Mouse (Mus musculus) spleen, postnatal 36 days (tissue): ENCODE measurements around the gene Awat2.
A peak's percentile ranks its signal among the peaks of the same experiment; 100 is the strongest.
"Not testable (repeated sequence)": the region's sequence is repeated elsewhere in the genome, so short reads cannot be mapped to it uniquely, and the experiment has no call there.

Experiments used
- DNase-seq, 2 experiments: peaks; one replicate each; pipeline ENCODE4 v3.0.0; 2022; ENCODE audit warnings: low spot score in 2 of 2, mixed read lengths in 1 of 2

Gene Awat2

GRCm38 (mm10) chrX:100442617-100443016 lies at the start of gene Awat2:
TSS of gene Awat2 (minus strand) at chrX:100442717.
- DNase-seq = not testable (repeated sequence)

DNA sequence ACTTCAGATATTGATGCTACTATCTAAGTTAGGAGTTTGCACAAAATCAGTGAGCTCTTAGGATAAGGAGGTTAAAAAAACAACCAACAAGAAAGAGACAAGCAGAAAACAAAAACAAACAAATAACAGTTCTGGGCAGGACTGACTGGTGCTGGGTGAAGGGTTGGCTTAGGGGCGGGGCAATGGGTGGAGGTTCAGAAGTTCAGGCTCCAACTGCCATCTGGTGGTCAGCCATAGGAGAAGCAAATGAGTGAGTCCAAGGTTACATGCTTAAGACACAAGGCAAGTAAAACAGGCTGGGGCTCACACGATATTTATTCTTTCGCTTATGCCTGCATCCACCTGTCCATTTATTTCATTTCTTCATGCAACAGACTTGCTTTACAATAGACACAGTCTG lies 37.8 kb upstream of the Awat2 start:
- peak; percentile 54 to 64 for DNase-seq

- no peak for DNase-seq
Measured at GRCm38 (mm10) chrX:100475569-100476223, 33.2 kb upstream of the Awat2 start.

DNA sequence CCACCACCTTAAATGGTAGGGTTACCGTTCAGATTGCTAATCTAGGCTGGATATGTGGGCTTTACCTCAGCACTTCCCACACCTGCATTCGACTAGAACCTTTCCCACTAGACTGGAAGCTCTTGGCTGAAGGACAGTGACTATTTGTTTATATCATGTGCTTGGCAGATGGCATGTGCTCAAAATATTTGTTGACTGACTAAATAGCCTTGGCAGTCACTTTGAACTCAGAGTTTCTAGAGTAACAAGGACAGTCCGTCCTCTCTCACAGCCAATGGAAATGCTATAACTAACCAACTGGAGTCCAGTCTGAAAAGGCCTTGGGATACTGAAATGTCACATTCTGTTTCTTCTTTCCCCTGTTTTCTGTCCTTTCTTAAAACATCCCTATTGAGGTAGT lies 29.0 kb upstream of the Awat2 start:
- DNase-seq = no peak

DNA sequence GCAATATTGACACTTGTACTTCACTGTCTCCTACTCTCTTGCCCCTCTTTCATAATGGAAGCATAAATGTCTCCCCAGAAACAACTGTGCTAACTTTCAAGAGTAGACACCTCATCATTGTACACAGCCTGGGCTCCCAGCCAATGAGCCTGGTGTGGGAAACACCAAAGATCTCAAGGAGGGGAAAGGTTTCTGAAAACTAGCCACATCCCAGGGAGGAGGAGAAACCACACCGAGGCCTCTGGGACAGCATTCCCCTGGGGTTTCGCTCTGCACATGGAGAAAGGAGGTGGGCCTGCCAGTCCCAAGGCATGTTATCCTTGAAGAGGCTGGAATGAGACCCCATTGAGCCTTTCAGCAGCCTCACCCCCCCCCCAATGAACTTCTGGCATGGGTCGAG lies 27.6 kb upstream of the Awat2 start:
- no peak for DNase-seq

- DNase-seq = no peak
Measured at GRCm38 (mm10) chrX:100468047-100468446, 25.5 kb upstream of the Awat2 start.

- peak in 1 of 2 experiments; percentile 3 for DNase-seq
Measured at GRCm38 (mm10) chrX:100443532-100443931, 1.0 kb upstream of the Awat2 start.

- DNase-seq = no peak
Measured at GRCm38 (mm10) chrX:100432311-100432710, 10.2 kb downstream of the Awat2 start.

DNA sequence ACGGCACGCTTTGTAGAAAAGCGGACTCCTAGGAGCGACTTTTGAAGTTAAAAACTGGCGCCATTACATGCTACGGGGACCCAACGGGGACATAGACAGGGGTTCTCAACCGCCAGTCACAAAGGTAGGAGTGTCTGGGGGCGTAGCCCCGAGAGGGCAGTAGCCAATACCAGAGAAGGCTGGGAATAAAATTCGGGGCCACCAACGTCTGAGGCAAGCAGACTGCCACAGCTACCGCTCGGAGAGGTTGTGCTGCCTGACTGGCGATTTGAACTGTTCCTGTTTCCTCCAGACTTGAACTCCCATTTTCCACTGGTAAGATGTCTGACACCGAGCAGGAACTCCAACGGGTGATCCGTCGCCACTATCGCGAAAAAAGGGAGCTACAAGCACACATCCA lies 13.8 kb downstream of the Awat2 start, which contains the start of gene Otud6a:
Gene Otud6a, plus strand, starts transcription at position 321 of the 400 bp plus-strand sequence.
- DNase-seq = no peak

GRCm38 (mm10) chrX:100409245-100409644 lies 33.3 kb downstream of the Awat2 start:
- no peak for DNase-seq

DNA sequence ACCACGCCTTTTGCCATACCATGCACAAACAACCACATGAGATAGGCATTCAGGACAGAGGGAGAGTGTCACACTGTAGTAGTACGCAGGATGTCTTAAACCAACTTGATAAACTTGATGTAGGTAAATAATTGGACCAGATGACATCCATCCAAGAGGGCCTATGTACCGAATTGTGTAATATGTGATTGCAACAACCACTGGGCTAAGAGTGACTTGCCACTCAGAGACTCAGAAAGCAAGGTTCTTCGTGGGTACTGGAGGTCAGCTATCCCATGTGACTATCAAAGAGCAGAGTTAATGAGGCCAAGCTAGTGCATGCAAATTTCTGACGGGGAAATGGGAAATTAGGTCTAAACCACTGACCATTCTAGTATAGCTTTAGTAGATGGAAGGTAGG lies 40.9 kb downstream of the Awat2 start:
- no peak for DNase-seq

DNA sequence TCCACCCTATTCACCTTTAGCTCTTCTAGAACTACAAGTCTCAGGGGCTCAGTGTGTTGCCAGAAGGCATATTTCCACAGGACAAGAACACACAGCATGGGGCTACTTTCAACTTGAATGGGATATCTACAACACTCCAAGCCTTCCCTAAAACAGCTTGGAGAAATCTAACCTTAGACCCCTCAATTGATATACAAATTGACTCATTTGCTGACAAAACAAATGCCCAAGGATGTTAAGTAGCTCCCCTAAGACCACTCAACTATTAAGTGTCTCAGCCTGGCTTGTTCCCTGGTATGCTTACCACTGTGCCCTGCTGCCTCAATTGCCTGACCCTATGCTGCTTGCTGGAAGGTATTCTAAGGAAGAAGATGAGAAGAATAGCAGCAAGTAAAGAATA lies 41.6 kb downstream of the Awat2 start:
- no peak for DNase-seq

- DNase-seq = no peak
Measured at GRCm38 (mm10) chrX:100395026-100395425, 47.5 kb downstream of the Awat2 start.

DNA sequence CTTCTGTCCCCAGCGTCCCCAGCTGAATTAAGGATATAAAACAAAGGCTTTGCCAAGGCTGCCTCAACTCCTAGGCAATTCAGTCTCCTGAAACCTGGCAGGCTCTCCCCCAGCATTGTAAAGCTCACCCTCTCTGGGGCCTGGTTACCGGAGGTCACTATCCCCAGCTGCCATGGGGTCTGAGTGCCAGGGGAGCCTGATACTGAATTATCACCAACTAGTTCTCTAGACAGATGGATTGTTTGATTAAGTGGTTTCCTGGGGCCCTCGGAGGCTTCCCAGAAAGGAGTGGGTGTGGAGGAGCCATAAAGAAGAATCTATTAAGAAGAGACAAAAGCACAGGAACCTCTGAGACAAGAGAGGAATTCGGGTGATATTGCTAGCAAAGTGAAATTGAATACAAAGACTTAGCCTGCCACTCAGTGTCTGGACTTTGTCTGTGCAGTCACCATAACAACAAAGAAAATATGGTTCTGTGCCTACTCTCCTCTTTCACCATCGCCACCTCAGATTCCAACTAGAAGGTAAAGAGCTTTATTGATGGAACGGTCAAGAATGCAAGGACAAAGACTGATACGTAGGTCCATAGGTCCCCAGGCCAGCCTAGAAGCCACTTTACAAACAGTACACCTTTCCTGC lies 48.2 kb downstream of the Awat2 start:
- DNase-seq = no peak

DNA sequence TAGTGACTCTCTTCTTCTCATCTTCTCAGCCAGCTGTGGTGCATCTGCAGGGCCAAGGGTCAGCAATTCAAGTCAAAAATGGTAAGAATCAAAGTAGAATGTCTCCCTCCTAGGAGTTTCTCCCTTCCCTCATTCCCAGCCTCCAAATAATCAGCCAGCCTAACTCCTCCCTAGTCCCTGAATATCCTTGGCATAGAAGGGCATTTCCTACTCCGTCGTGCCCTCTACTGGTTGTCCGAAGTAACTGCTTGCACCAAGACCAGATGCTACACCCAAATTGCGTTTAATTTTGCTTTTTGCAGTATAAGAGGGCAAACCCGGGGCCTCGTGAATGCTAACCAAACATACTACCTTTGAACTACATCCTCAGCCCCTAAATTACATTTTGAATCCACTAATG lies 50.2 kb downstream of the Awat2 start:
- no peak for DNase-seq

GRCm38 (mm10) chrX:100389887-100390286 lies 52.6 kb downstream of the Awat2 start:
- DNase-seq = no peak

GRCm38 (mm10) chrX:100356974-100357373 lies 85.5 kb downstream of the Awat2 start:
- DNase-seq = no peak
